Mouse (Mus musculus): ENCODE results near the gene Ttc41. TPM values are rescaled to one million over a fixed set of nuclear protein-coding genes. Genes with fewer than 3 reads are reported as not detected.

Ttc41 gene
- polyA plus RNA-seq, 1 experiment = 30.1 TPM

DNA sequence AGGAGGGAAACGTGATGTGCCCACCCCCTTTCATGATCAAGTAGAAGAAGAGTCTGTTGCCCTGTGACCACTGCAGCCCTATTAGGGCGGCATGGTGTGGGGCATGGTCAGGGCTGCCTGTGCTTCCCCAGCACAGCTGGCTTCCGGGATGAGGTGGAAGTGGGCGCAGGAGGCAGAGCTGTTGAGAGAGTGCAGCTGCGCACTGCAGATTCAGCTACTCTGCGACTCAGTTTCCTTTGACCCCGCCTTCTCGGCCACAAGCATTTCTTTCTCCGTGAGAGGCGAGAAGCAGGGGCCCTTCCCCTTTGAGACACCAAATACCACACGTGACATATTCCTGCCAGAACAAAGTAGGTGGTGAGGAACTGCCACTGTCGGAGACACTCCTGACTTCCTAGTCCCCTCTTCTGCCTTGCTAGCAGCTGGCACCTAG is 22.0 kb downstream of the Ttc41 start:
- no peak overlapping the region for H3K27ac ChIP-seq (ENCODE audit: control insufficient read depth, insufficient read depth, low read depth, low read length)
- H3K36me3 ChIP-seq (ENCODE audit: control insufficient read depth, insufficient read depth, low read length) = no peaks in the 10 kb centered on the region; the same call in 1 of the 2 replicates
- H3K4me3 ChIP-seq (ENCODE audit: control insufficient read depth, low read depth, low read length) = peak overlapping the region; percentile 70
- H3K27me3 ChIP-seq (ENCODE audit: control insufficient read depth, insufficient read depth, low read length) = no peaks in the 10 kb centered on the region
- H3K4me1 ChIP-seq (ENCODE audit: control insufficient read depth, insufficient read depth, low read length) = no peaks in the 10 kb centered on the region
- TF ChIP-seq CTCF (IDR thresholded peaks at IDR 0.05; ENCODE audit: control insufficient read depth, insufficient read depth, insufficient replicate concordance, low read depth, low read length) = no peak
- TF ChIP-seq POLR2A (IDR thresholded peaks at IDR 0.05; ENCODE audit: control insufficient read depth, low read depth, low read length) = no peak

DNA sequence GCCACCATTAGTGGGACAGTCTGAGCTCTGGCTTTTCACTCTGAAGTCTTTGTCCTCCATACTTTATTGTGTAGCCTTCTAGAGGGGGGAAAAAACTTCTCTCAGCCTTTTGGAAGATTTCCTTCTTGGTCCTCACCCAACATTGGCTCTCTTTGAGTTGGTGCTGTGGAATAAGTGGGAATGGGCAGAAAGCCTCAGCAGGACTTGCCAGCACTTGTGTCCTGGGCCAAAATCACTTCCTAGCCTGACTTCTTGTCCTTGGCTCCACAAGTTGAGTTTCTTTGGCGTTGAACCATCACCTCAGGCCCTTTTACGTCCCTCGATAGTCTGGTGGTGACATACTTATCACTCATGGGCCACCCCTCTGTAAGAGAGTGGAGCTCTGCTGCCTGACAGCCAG is 22.6 kb downstream of the Ttc41 start:
- TF ChIP-seq POLR2A (IDR thresholded peaks at IDR 0.05; ENCODE audit: control insufficient read depth, low read depth, low read length) = no peak
- no peak for TF ChIP-seq CTCF (IDR thresholded peaks at IDR 0.05; ENCODE audit: control insufficient read depth, insufficient read depth, insufficient replicate concordance, low read depth, low read length)
- Histone ChIP-seq H3K27me3 (ENCODE audit: control insufficient read depth, insufficient read depth, low read length) (no peaks in the 10 kb centered on the region), H3K36me3 (ENCODE audit: control insufficient read depth, insufficient read depth, low read length) (no peaks in the 10 kb centered on the region; the same call in 1 of the 2 replicates), H3K27ac (ENCODE audit: control insufficient read depth, insufficient read depth, low read depth, low read length) (no peak overlapping the region), H3K4me3 (ENCODE audit: control insufficient read depth, low read depth, low read length) (no peak overlapping the region), H3K4me1 (ENCODE audit: control insufficient read depth, insufficient read depth, low read length) (no peaks in the 10 kb centered on the region)

DNA sequence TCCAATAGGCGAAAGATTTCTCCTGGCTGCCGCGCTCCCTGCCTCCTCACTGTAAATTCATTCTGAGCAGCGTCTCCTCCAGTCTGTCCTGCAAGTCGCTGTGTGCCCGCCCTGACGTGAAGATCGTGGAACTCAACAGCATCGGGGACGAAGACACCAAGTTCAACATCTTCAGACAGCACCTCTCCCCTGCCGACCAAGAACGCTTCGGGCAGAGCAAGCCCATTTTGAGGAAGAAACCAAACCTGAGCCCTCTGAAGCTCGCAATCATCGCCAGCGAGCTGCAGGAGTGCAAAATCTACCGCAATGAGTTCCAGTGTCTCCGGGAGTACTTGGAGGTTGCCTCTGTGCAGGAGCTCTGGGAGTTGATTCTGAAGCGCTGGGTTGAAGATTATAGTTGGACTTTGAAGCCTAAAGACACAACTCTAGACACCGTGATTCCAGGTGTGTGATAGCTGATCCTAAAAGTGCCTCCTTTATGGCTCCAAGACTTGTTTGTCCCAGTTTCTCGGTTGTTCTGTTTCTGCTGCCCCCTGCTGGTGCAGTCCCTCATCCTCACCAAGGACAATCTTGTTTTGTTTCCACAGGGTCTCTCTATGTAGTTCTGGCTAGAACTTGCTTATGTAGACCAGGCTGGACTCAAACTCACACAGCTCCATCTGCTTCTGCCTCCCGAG is 25.4 kb downstream of the Ttc41 start:
- no peaks in the 10 kb centered on the region; the same call in 1 of the 2 replicates for H3K36me3 ChIP-seq (ENCODE audit: control insufficient read depth, insufficient read depth, low read length)
- peak overlapping the region; percentile 67 for H3K4me3 ChIP-seq (ENCODE audit: control insufficient read depth, low read depth, low read length)
- no peaks in the 10 kb centered on the region for H3K27me3 ChIP-seq (ENCODE audit: control insufficient read depth, insufficient read depth, low read length)
- TF ChIP-seq POLR2A (IDR thresholded peaks at IDR 0.05; ENCODE audit: control insufficient read depth, low read depth, low read length) = no peak
- TF ChIP-seq CTCF (IDR thresholded peaks at IDR 0.05; ENCODE audit: control insufficient read depth, insufficient read depth, insufficient replicate concordance, low read depth, low read length) = peak; percentile 19; the same call in 1 of the 2 replicates
- no peaks in the 10 kb centered on the region for H3K4me1 ChIP-seq (ENCODE audit: control insufficient read depth, insufficient read depth, low read length)
- no peak overlapping the region for H3K27ac ChIP-seq (ENCODE audit: control insufficient read depth, insufficient read depth, low read depth, low read length)

DNA sequence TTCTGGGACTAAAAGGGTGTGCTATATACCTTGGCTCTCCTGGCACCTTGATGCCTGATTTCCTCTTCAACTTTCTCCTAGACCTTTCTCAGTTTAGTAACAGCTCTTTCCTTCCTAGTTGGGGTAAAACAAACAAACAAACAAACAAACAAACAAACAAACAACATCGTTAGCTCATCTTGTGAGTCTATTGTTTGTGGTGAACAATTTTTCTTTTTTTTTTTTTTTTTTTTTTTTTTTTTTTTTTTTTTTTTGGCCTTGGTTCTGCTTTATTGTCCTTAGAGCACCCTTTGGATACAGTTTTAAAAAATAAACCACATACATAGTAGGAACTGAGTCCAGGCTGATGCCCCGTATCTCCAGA is 25.9 kb downstream of the Ttc41 start:
- TF ChIP-seq POLR2A (IDR thresholded peaks at IDR 0.05; ENCODE audit: control insufficient read depth, low read depth, low read length) (no peak), CTCF (IDR thresholded peaks at IDR 0.05; ENCODE audit: control insufficient read depth, insufficient read depth, insufficient replicate concordance, low read depth, low read length) (no peak)
- H3K36me3 ChIP-seq (ENCODE audit: control insufficient read depth, insufficient read depth, low read length) = no peaks in the 10 kb centered on the region; the same call in 1 of the 2 replicates
- no peak overlapping the region for H3K27ac ChIP-seq (ENCODE audit: control insufficient read depth, insufficient read depth, low read depth, low read length)
- no peak overlapping the region for H3K4me3 ChIP-seq (ENCODE audit: control insufficient read depth, low read depth, low read length)
- H3K4me1 ChIP-seq (ENCODE audit: control insufficient read depth, insufficient read depth, low read length) = no peaks in the 10 kb centered on the region
- H3K27me3 ChIP-seq (ENCODE audit: control insufficient read depth, insufficient read depth, low read length) = no peaks in the 10 kb centered on the region

DNA sequence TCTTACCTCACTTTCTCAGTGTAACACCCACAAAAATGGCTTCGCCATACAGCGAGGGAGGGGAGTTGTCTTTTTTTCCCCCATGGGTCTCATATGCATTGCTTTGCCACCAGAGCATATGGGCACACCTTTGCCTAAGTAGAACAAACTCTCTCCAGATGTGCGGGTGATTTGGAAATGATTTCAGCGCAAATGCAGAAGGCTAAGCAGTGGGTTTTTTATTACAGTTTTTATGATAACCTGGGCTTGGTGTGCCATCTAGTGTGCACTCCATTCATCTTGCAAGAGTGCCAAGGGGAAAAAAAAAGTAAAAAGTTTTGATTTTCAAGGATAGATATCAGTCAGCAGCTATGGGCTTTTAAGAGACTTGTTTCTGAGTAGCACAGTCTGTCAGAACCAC is 29.4 kb downstream of the Ttc41 start:
- H3K27me3 ChIP-seq (ENCODE audit: control insufficient read depth, insufficient read depth, low read length) = no peaks in the 10 kb centered on the region
- H3K4me3 ChIP-seq (ENCODE audit: control insufficient read depth, low read depth, low read length) = no peak overlapping the region
- no peak overlapping the region for H3K27ac ChIP-seq (ENCODE audit: control insufficient read depth, insufficient read depth, low read depth, low read length)
- H3K4me1 ChIP-seq (ENCODE audit: control insufficient read depth, insufficient read depth, low read length) = no peaks in the 10 kb centered on the region
- no peak for TF ChIP-seq CTCF (IDR thresholded peaks at IDR 0.05; ENCODE audit: control insufficient read depth, insufficient read depth, insufficient replicate concordance, low read depth, low read length)
- no peak for TF ChIP-seq POLR2A (IDR thresholded peaks at IDR 0.05; ENCODE audit: control insufficient read depth, low read depth, low read length)
- H3K36me3 ChIP-seq (ENCODE audit: control insufficient read depth, insufficient read depth, low read length) = no peaks in the 10 kb centered on the region; the same call in 1 of the 2 replicates

DNA sequence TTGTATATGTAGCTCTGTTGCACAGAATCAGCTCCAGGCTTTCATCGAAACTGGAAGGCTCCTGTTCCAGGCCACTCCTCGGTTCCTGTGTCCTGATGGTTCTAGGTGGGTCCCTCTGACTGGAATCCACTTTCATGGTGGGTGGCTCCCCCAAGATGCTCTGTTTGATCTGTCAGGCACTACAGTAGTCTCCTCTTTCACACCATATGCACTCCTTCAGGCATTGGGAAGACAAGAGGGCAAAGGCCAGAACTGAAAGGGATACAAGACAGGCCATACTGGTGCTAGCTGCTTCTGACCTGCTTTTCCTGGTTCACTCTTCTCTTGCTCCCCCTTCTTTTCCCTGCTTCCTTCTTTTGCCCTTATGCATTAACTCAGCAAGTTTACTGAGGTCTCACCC is 37.3 kb downstream of the Ttc41 start:
- H3K27me3 ChIP-seq (ENCODE audit: control insufficient read depth, insufficient read depth, low read length) = no peaks in the 10 kb centered on the region
- TF ChIP-seq POLR2A (IDR thresholded peaks at IDR 0.05; ENCODE audit: control insufficient read depth, low read depth, low read length) (no peak), CTCF (IDR thresholded peaks at IDR 0.05; ENCODE audit: control insufficient read depth, insufficient read depth, insufficient replicate concordance, low read depth, low read length) (no peak)

DNA sequence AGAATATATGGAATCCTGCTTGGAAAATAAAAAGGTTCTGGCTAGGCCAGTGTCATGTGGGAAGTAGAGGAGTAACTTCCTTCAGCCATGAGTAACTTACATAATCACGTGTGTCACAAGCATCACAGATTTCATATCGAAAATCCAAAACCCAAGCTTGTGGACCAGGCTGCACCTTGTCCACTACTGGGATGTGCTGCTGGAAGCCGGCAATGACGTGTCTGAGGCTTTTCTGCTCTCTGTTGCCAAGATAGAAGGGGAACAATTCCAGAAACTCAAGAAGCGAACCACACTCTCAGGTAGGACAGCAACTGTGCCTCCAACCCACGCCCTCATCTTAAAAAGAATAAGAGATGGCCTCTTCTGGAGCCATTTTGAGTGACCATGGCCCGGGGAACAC is 38.7 kb downstream of the Ttc41 start:
- Histone ChIP-seq H3K36me3 (ENCODE audit: control insufficient read depth, insufficient read depth, low read length) (no peaks in the 10 kb centered on the region), H3K4me3 (ENCODE audit: control insufficient read depth, low read depth, low read length) (no peak overlapping the region), H3K4me1 (ENCODE audit: control insufficient read depth, insufficient read depth, low read length) (no peaks in the 10 kb centered on the region), H3K27me3 (ENCODE audit: control insufficient read depth, insufficient read depth, low read length) (no peaks in the 10 kb centered on the region), H3K27ac (ENCODE audit: control insufficient read depth, insufficient read depth, low read depth, low read length) (no peak overlapping the region)
- TF ChIP-seq POLR2A (IDR thresholded peaks at IDR 0.05; ENCODE audit: control insufficient read depth, low read depth, low read length) (no peak), CTCF (IDR thresholded peaks at IDR 0.05; ENCODE audit: control insufficient read depth, insufficient read depth, insufficient replicate concordance, low read depth, low read length) (no peak)

More for the DNA sequence above, 37.3 kb downstream of the Ttc41 start:
- no peaks in the 10 kb centered on the region for H3K36me3 ChIP-seq (ENCODE audit: control insufficient read depth, insufficient read depth, low read length)
- H3K27ac ChIP-seq (ENCODE audit: control insufficient read depth, insufficient read depth, low read depth, low read length) = no peak overlapping the region
- no peak overlapping the region for H3K4me3 ChIP-seq (ENCODE audit: control insufficient read depth, low read depth, low read length)
- H3K4me1 ChIP-seq (ENCODE audit: control insufficient read depth, insufficient read depth, low read length) = no peaks in the 10 kb centered on the region
